ENCODE assay signal across 22 mouse cellular contexts in the genomic region with DNA sequence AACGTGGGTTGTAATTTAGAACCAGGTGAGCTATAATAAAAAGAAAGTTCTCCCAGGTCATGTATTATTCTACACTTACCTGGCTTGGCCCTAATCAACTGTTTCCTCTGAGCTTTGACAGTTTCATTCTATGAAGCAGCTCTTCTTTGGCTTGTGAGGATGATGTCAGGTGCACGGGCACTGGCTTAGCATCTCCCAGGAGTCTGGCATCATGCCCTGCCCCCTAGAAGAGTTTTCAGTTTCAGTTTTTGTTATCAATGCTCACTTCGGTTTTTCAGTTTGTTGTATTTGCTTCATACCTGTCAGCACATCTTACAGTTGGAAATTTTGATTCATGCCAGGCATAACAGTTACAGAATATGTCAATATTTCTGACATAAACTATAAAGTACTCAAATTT.
"Had no signal": no experiment of that assay in that cellular context is flagged by ENCODE, and none has a peak within 500 bp of the region (broad histone marks: within the 10 kb centered on the region; RNA-seq: fewer than 3 reads in every experiment).

No protein-coding gene starts in this region.

- DNase-seq: kidney, adult 9 months; kidney, postnatal 14 days; kidney, postnatal 4 days; layer of hippocampus, adult 9-11 months; liver; lung, adult 18-20 months; lung, postnatal 10 days; lung, postnatal 36 days; midbrain, embryonic 14.5 days; retina, postnatal 1 day; spleen, adult 18-20 months; thymus, adult 18-20 months; thymus, postnatal 36 days had no signal

- H3K4me3 ChIP-seq: limb, embryonic 10.5 days; limb, embryonic 13.5 days; liver, embryonic 12.5 days; liver, embryonic 15.5 days; lung, embryonic 15.5 days; megakaryocyte, embryonic 14.5 days; midbrain, embryonic 10.5 days; neural tube, embryonic 12.5 days; neural tube, embryonic 15.5 days had no signal

- H3K4me2 ChIP-seq: limb, embryonic 13.5 days; liver, embryonic 12.5 days; liver, embryonic 15.5 days; lung, embryonic 15.5 days; neural tube, embryonic 12.5 days; neural tube, embryonic 15.5 days had no signal

- H3K27ac ChIP-seq: limb, embryonic 10.5 days; limb, embryonic 13.5 days; liver, embryonic 12.5 days; liver, embryonic 15.5 days; lung, embryonic 15.5 days; midbrain, embryonic 10.5 days; neural tube, embryonic 12.5 days; neural tube, embryonic 15.5 days had no signal

- ATAC-seq: liver, embryonic 12.5 days had no signal

- H3K27me3 ChIP-seq: limb, embryonic 13.5 days; liver, embryonic 12.5 days; liver, embryonic 15.5 days; lung, embryonic 15.5 days; megakaryocyte, embryonic 14.5 days; neural tube, embryonic 12.5 days; neural tube, embryonic 15.5 days had no signal

- H3K4me1 ChIP-seq: limb, embryonic 10.5 days; limb, embryonic 13.5 days; liver, embryonic 12.5 days; liver, embryonic 15.5 days; lung, embryonic 15.5 days; megakaryocyte, embryonic 14.5 days; midbrain, embryonic 10.5 days; neural tube, embryonic 12.5 days; neural tube, embryonic 15.5 days had no signal

- H3K9me3 ChIP-seq: limb, embryonic 10.5 days; limb, embryonic 13.5 days; liver, embryonic 12.5 days; liver, embryonic 15.5 days; lung, embryonic 15.5 days; midbrain, embryonic 10.5 days; neural tube, embryonic 12.5 days; neural tube, embryonic 15.5 days had no signal

- H3K9ac ChIP-seq: limb, embryonic 13.5 days; liver, embryonic 12.5 days; liver, embryonic 15.5 days; lung, embryonic 15.5 days; neural tube, embryonic 12.5 days; neural tube, embryonic 15.5 days had no signal

- H3K36me3 ChIP-seq: limb, embryonic 10.5 days; limb, embryonic 13.5 days; liver, embryonic 12.5 days; liver, embryonic 15.5 days; lung, embryonic 15.5 days; midbrain, embryonic 10.5 days; neural tube, embryonic 12.5 days; neural tube, embryonic 15.5 days had no signal
